Mouse (Mus musculus): ENCODE results near the gene Sipa1l1.

The Sipa1l1 gene

GRCm38 (mm10) chr12:82369402-82370160 lies 200.5 kb downstream of the Sipa1l1 start:
- in situ Hi-C loops (cut with MboI, MseI) = no loop called here

- in situ Hi-C loops (cut with MboI, MseI) = no loop called here
These were observed 202.1 kb downstream of the Sipa1l1 start for GRCm38 (mm10) chr12:82371266-82371665.

GRCm38 (mm10) chr12:82374020-82374419 lies 204.9 kb downstream of the Sipa1l1 start:
- in situ Hi-C loops (cut with MboI, MseI) = no loop called here

GRCm38 (mm10) chr12:82382932-82383331 lies 213.8 kb downstream of the Sipa1l1 start:
- in situ Hi-C loops (cut with MboI, MseI) = no loop called here

GRCm38 (mm10) chr12:82384719-82385118 lies 215.6 kb downstream of the Sipa1l1 start:
- in situ Hi-C loops (cut with MboI, MseI) = no loop called here

- in situ Hi-C loops (cut with MboI, MseI) = no loop called here
These were observed 217.9 kb downstream of the Sipa1l1 start for GRCm38 (mm10) chr12:82387042-82387441.

GRCm38 (mm10) chr12:82387647-82388046 lies 218.5 kb downstream of the Sipa1l1 start:
- in situ Hi-C loops (cut with MboI, MseI) = no loop called here

- in situ Hi-C loops (cut with MboI, MseI) = no loop called here
These were observed 219.0 kb downstream of the Sipa1l1 start for GRCm38 (mm10) chr12:82388144-82388543.

GRCm38 (mm10) chr12:82394118-82394861 lies 225.2 kb downstream of the Sipa1l1 start:
- in situ Hi-C loops (cut with MboI, MseI) = no loop called here

GRCm38 (mm10) chr12:82395194-82395593 lies 226.1 kb downstream of the Sipa1l1 start:
- in situ Hi-C loops (cut with MboI, MseI) = no loop called here

GRCm38 (mm10) chr12:82397193-82397592 lies 228.1 kb downstream of the Sipa1l1 start:
- in situ Hi-C loops (cut with MboI, MseI) = no loop called here

- in situ Hi-C loops (cut with MboI, MseI) = no loop called here
These were observed 228.6 kb downstream of the Sipa1l1 start for GRCm38 (mm10) chr12:82397751-82398150.

GRCm38 (mm10) chr12:82398926-82399325 lies 229.8 kb downstream of the Sipa1l1 start:
- in situ Hi-C loops (cut with MboI, MseI) = no loop called here

- in situ Hi-C loops (cut with MboI, MseI) = no loop called here
These were observed 231.0 kb downstream of the Sipa1l1 start for GRCm38 (mm10) chr12:82399971-82400720.

GRCm38 (mm10) chr12:82400783-82401182 lies 231.7 kb downstream of the Sipa1l1 start:
- in situ Hi-C loops (cut with MboI, MseI) = no loop called here

GRCm38 (mm10) chr12:82401440-82401839 lies 232.3 kb downstream of the Sipa1l1 start:
- in situ Hi-C loops (cut with MboI, MseI) = no loop called here

- in situ Hi-C loops (cut with MboI, MseI) = no loop called here
These were observed 233.5 kb downstream of the Sipa1l1 start for GRCm38 (mm10) chr12:82402635-82403034.

GRCm38 (mm10) chr12:82407531-82408255 lies 238.6 kb downstream of the Sipa1l1 start:
- in situ Hi-C loops (cut with MboI, MseI) = no loop called here

GRCm38 (mm10) chr12:82408486-82408885 lies 239.4 kb downstream of the Sipa1l1 start:
- in situ Hi-C loops (cut with MboI, MseI) = no loop called here

- in situ Hi-C loops (cut with MboI, MseI) = no loop called here
These were observed 240.8 kb downstream of the Sipa1l1 start for GRCm38 (mm10) chr12:82409686-82410472.
